Mouse (Mus musculus) hindbrain, embryonic 15.5 days (tissue): ENCODE measurements around the gene Gchfr. TPM values are rescaled to one million over a fixed set of nuclear protein-coding genes. Genes with fewer than 3 reads are reported as not detected.

Experiments used
- ATAC-seq: fragments of 200-750 bp; cut with Nextera tagmentation; 2 replicates; pipeline ENCODE4 v1.8.0; 2017; ENCODE audit warnings: low read depth, moderate number of reproducible peaks, moderate TSS enrichment; ENCODE audit not compliant: low FRiP score
- H3K27ac ChIP-seq: fragments of 300-500 bp; sonication (generic); replicated peaks from 2 replicates; pipeline ENCODE4 v1.5.1; 2015; ENCODE audit warnings: mild to moderate bottlenecking, inconsistent platforms
- H3K27me3 ChIP-seq: fragments of 300-500 bp; sonication (generic); 2 replicates; pipeline ENCODE4 v1.6.1; 2015; ENCODE audit warnings: control low read depth, inconsistent platforms
- H3K36me3 ChIP-seq: fragments of 300-500 bp; sonication (generic); 2 replicates; pipeline ENCODE4 v1.6.1; 2015; ENCODE audit warnings: control low read depth, inconsistent platforms
- H3K4me1 ChIP-seq: fragments of 300-500 bp; sonication (generic); replicated peaks from 2 replicates; pipeline ENCODE4 v1.6.1; 2015; ENCODE audit warnings: control low read depth, inconsistent platforms
- H3K4me2 ChIP-seq: fragments of 300-500 bp; sonication (generic); 2 replicates; pipeline ENCODE4 v1.6.1; 2015; ENCODE audit warnings: moderate library complexity, mild to moderate bottlenecking, inconsistent platforms
- H3K4me3 ChIP-seq: fragments of 300-500 bp; sonication (generic); 2 replicates; pipeline ENCODE4 v1.5.1; 2015; ENCODE audit warnings: mild to moderate bottlenecking, inconsistent platforms
- H3K9ac ChIP-seq: fragments of 300-500 bp; sonication (generic); 2 replicates; pipeline ENCODE4 v1.6.1; 2015; ENCODE audit warnings: inconsistent platforms
- H3K9me3 ChIP-seq: fragments of 300-500 bp; sonication (generic); 2 replicates; pipeline ENCODE4 v1.6.1; 2016; ENCODE audit warnings: control low read depth, inconsistent platforms
- WGBS: fragments of 180-500 bp; shearing (Covaris S2); methylation state at CpG from one replicate; pipeline ENCODE4 v1.1.7; 2015; 5-methylcytosine and 5-hydroxymethylcytosine counted together
- polyA plus RNA-seq: library from polyadenylated mRNA; unstranded; fragments of >200 nt; fragmentation: Nextera tagmentation; extraction: Ambion mirVana; gene quantifications from 2 replicates; pipeline ENCODE4 v1.2.1, GENCODE M21; 2015

Gchfr gene
- 9.4 and 10.0 TPM in 2 replicates for polyA plus RNA-seq

GRCm38 (mm10) chr2:119166901-119167865 is at the start of gene Gchfr:
Gene Gchfr, plus strand, starts transcription at chr2:119167773.
- H3K27ac ChIP-seq: no peak within 1 kb of the TSS
- ATAC-seq: peak; percentile 77
- no peaks in the 10 kb centered on the region for H3K36me3 ChIP-seq
- H3K4me1 ChIP-seq: peaks cover 16% of the 10 kb centered on the region
- H3K9me3 ChIP-seq: no peaks in the 10 kb centered on the region
- H3K4me3 ChIP-seq: peak within 1 kb of the TSS; percentile 50
- WGBS: under 1% methylated on average over 60 of the region's 60 CpGs
- peak within 1 kb of the TSS; percentile 37 for H3K9ac ChIP-seq
- H3K4me2 ChIP-seq: peak within 1 kb of the TSS; percentile 99
- H3K27me3 ChIP-seq: peaks cover 15% of the 10 kb centered on the region

DNA sequence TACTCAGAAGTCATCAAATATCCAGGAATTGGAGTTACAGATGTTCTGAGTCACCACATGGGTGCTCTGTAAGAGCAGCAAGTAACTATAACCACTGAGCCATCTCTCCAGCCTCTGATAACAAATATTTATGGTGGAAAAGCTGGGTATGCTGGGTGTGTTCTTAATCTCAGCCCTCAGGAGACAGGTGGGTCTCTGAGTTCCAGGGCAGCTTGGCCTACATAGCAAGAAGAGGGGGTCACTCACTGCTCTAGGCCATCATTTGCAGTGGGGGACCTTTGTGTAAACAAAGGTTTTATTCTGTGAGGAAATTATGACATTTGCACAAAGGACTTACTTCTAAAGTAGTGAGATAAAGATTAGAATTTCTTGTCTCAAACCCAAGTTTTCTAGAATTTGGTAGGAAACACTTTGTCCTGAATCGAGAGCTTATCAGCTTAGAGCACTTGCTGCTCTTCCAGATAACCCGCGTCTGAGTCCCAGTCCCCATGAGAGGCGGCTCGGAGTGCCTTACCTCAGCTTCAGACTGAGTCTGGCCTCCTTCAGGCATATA is 31.2 kb upstream of the Gchfr start:
- Histone ChIP-seq H3K4me1 (no peaks in the 10 kb centered on the region), H3K4me3 (no peak overlapping the region), H3K9me3 (no peaks in the 10 kb centered on the region), H3K9ac (no peak overlapping the region), H3K27me3 (no peaks in the 10 kb centered on the region), H3K4me2 (no peak overlapping the region), H3K36me3 (peaks cover 54% of the 10 kb centered on the region), H3K27ac (no peak overlapping the region)
- ATAC-seq: no peak
- WGBS: 87% methylated on average over 5 of the region's 5 CpGs

DNA sequence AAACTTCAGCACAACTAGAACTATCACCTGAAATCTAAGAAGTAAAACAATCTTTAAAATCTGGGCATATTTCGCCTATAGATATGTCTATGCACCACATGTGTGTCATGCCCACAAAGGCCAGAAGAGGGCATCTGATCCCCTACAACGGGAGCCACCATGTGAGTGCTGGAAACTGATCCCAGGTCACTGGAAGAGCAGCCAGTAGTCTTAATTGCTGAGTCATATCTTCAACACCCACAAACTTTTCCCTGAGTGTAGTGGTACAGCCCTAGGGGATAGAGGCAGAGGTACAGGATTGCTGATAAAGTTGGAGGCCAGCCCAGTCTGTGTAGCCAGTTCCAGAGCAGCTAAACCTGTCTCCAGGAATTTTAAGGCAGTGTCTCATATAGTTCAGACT is 22.4 kb upstream of the Gchfr start:
- no peaks in the 10 kb centered on the region for H3K9me3 ChIP-seq
- no peak overlapping the region for H3K4me2 ChIP-seq
- no peak overlapping the region for H3K4me3 ChIP-seq
- peaks cover 89% of the 10 kb centered on the region for H3K36me3 ChIP-seq
- 94% methylated on average over 2 of the region's 2 CpGs for WGBS
- no peaks in the 10 kb centered on the region for H3K27me3 ChIP-seq
- no peak overlapping the region for H3K27ac ChIP-seq
- H3K4me1 ChIP-seq: no peaks in the 10 kb centered on the region
- no peak for ATAC-seq
- H3K9ac ChIP-seq: no peak overlapping the region

- H3K36me3 ChIP-seq: peaks cover 90% of the 10 kb centered on the region
These were observed 21.1 kb upstream of the Gchfr start for GRCm38 (mm10) chr2:119146435-119146834.

GRCm38 (mm10) chr2:119147160-119147678 is 20.4 kb upstream of the Gchfr start:
- 87% methylated on average over 22 of the region's 22 CpGs for WGBS
- ATAC-seq: no peak
- Histone ChIP-seq H3K9ac (no peak overlapping the region), H3K9me3 (no peaks in the 10 kb centered on the region), H3K27me3 (no peaks in the 10 kb centered on the region), H3K4me1 (no peaks in the 10 kb centered on the region), H3K27ac (no peak overlapping the region), H3K36me3 (peaks cover 91% of the 10 kb centered on the region), H3K4me3 (no peak overlapping the region), H3K4me2 (no peak overlapping the region)

More at GRCm38 (mm10) chr2:119146435-119146834, 21.1 kb upstream of the Gchfr start:
- 91% methylated on average over 6 of the region's 6 CpGs for WGBS
- Histone ChIP-seq H3K27ac (no peak overlapping the region), H3K4me2 (no peak overlapping the region), H3K4me3 (no peak overlapping the region), H3K9me3 (no peaks in the 10 kb centered on the region), H3K4me1 (no peaks in the 10 kb centered on the region), H3K9ac (no peak overlapping the region), H3K27me3 (no peaks in the 10 kb centered on the region)
- ATAC-seq: no peak

- Histone ChIP-seq H3K4me3 (no peak overlapping the region), H3K27me3 (no peaks in the 10 kb centered on the region), H3K9me3 (no peaks in the 10 kb centered on the region), H3K4me2 (no peak overlapping the region), H3K4me1 (no peaks in the 10 kb centered on the region), H3K27ac (no peak overlapping the region), H3K36me3 (peaks cover 88% of the 10 kb centered on the region), H3K9ac (no peak overlapping the region)
- 96% methylated on average over 8 of the region's 8 CpGs for WGBS
- no peak for ATAC-seq
These were observed 19.8 kb upstream of the Gchfr start for GRCm38 (mm10) chr2:119147775-119148174.

- Histone ChIP-seq H3K4me3 (no peak overlapping the region), H3K4me2 (no peak overlapping the region), H3K4me1 (peaks cover 18% of the 10 kb centered on the region), H3K27ac (no peak overlapping the region), H3K36me3 (peaks cover 63% of the 10 kb centered on the region), H3K9me3 (no peaks in the 10 kb centered on the region), H3K9ac (no peak overlapping the region), H3K27me3 (no peaks in the 10 kb centered on the region)
- no peak for ATAC-seq
- WGBS: 84% methylated on average over 6 of the region's 6 CpGs
These were observed 15.3 kb upstream of the Gchfr start for GRCm38 (mm10) chr2:119152255-119152654.

DNA sequence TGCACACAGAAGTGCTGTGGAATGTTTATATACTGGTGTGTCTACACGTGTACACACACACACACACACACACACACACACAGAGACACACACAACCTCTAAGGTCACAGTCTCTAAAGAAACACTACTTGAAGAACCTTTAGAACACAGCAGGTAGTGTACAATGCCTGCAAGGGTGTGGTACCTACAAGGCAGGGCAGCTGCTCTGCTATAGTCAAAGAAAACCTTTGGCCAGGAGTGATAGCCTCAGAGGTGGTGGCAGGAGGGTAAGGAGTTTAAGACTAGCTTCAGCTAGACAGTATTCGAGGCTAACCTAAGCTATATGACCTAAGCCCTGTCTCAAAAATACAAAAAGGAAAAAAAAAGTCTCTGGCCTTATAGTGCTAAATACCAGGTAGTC is 12.9 kb upstream of the Gchfr start:
- no peak for ATAC-seq
- no peak overlapping the region for H3K4me3 ChIP-seq
- no peak overlapping the region for H3K4me2 ChIP-seq
- 92% methylated on average over 2 of the region's 2 CpGs for WGBS
- no peaks in the 10 kb centered on the region for H3K9me3 ChIP-seq
- no peak overlapping the region for H3K27ac ChIP-seq
- H3K27me3 ChIP-seq: no peaks in the 10 kb centered on the region
- H3K36me3 ChIP-seq: peaks cover 39% of the 10 kb centered on the region
- no peak overlapping the region for H3K9ac ChIP-seq
- H3K4me1 ChIP-seq: peaks cover 24% of the 10 kb centered on the region

GRCm38 (mm10) chr2:119155388-119155787 is 12.2 kb upstream of the Gchfr start:
- Histone ChIP-seq H3K27me3 (no peaks in the 10 kb centered on the region), H3K4me3 (peak overlapping the region; percentile 99), H3K4me1 (peaks cover 24% of the 10 kb centered on the region), H3K36me3 (peaks cover 32% of the 10 kb centered on the region), H3K27ac (no peak overlapping the region), H3K9me3 (no peaks in the 10 kb centered on the region), H3K9ac (no peak overlapping the region), H3K4me2 (peak overlapping the region; percentile 97)
- 84% methylated on average over 9 of the region's 9 CpGs for WGBS
- no peak for ATAC-seq

- H3K4me3 ChIP-seq: peak overlapping the region; percentile 99
- peaks cover 24% of the 10 kb centered on the region for H3K4me1 ChIP-seq
- peak overlapping the region; percentile 90 for H3K9ac ChIP-seq
- H3K36me3 ChIP-seq: peaks cover 24% of the 10 kb centered on the region
- peak overlapping the region; percentile 97 for H3K4me2 ChIP-seq
- H3K9me3 ChIP-seq: no peaks in the 10 kb centered on the region
- WGBS: 7% methylated on average over 34 of the region's 34 CpGs
- ATAC-seq: no peak; the same call in 1 of the 2 replicates
- H3K27ac ChIP-seq: peak overlapping the region; percentile 85
- no peaks in the 10 kb centered on the region for H3K27me3 ChIP-seq
These were observed 11.4 kb upstream of the Gchfr start for GRCm38 (mm10) chr2:119156081-119156680.

DNA sequence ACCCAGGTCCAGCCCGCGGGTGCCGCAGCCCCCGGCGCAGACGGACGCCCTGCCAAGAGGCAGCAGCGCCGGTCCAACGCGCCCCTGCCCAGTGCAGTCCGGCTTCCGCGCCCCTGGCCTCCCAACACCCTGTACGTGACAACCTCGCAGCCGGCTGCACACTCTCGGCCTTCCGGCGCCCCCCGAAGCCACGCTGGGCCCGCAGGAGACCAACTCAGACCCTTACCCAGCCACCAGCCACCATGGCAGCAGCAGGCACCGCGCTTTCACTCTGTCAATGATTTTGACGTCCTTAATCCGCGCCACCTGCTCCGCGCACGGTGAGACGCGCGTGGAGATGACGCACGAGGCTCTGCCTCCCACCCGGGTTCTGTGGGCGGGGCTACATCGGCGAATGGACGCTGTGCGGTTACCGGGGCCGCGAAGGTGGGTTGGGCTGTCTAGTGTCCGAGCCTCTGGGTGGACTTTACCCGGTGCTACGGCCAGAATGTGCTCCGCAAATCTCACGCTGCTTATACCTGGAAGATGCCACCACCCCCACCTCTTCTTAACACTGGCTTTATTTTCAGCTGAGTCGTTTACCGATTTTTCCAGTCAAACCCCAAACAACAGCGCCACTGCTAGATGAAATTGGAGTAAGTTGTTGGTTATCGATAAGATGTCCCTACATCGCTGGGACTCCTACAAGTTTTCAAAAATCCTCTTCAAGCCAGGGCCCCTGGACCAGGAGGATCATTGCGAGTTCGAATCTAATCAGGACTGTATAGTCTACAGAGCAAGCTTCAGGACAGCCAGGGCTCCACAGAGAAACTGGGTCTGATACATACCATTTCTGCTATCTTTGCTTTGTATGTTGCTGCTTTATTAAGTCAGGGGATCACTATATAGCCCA is 10.6 kb upstream of the Gchfr start, which contains the start of gene Rmdn3:
Gene Rmdn3, minus strand, starts transcription at position 354 of the 892 bp plus-strand sequence.
- 2% methylated on average over 53 of the region's 57 CpGs for WGBS
- peaks cover 17% of the 10 kb centered on the region for H3K36me3 ChIP-seq
- ATAC-seq: peak; percentile 93
- H3K4me3 ChIP-seq: peak within 1 kb of the TSS; percentile 99
- H3K9me3 ChIP-seq: no peaks in the 10 kb centered on the region
- H3K4me2 ChIP-seq: peak within 1 kb of the TSS; percentile 97
- peaks cover 24% of the 10 kb centered on the region for H3K4me1 ChIP-seq
- peak within 1 kb of the TSS; percentile 85 for H3K27ac ChIP-seq
- no peaks in the 10 kb centered on the region for H3K27me3 ChIP-seq
- H3K9ac ChIP-seq: peak within 1 kb of the TSS; percentile 90
